Mouse (Mus musculus) intestine, embryonic 16.5 days (tissue): ENCODE measurements around the gene Thsd7a. TPM values are rescaled to one million over a fixed set of nuclear protein-coding genes. Genes with fewer than 3 reads are reported as not detected.

Experiments
- ATAC-seq: fragments of 200-750 bp; cut with Nextera tagmentation; 2 replicates; pipeline ENCODE4 v1.8.0; 2017; ENCODE audit warnings: moderate TSS enrichment, moderate library complexity
- H3K27ac ChIP-seq: fragments of 300-500 bp; sonication (generic); 2 replicates; pipeline ENCODE4 v1.5.1; 2014; ENCODE audit warnings: mild to moderate bottlenecking, low read length
- H3K27me3 ChIP-seq: fragments of 300-500 bp; sonication (generic); replicated peaks from 2 replicates; pipeline ENCODE4 v1.6.1; 2014; ENCODE audit warnings: low read length, control low read depth, mixed read lengths; ENCODE audit not compliant: control insufficient read depth, insufficient read depth
- H3K36me3 ChIP-seq: fragments of 300-500 bp; sonication (generic); 2 replicates; pipeline ENCODE4 v1.6.1; 2014; ENCODE audit warnings: low read length, control low read depth; ENCODE audit not compliant: control insufficient read depth, insufficient read depth
- H3K4me1 ChIP-seq: fragments of 300-500 bp; sonication (generic); 2 replicates; pipeline ENCODE4 v1.6.1; 2014; ENCODE audit warnings: low read length, control low read depth, mixed read lengths; ENCODE audit not compliant: control insufficient read depth, insufficient read depth
- H3K4me2 ChIP-seq: fragments of 300-500 bp; sonication (generic); 2 replicates; pipeline ENCODE4 v1.6.1; 2014; ENCODE audit warnings: low read depth, low read length, control low read depth
- H3K4me3 ChIP-seq: fragments of 300-500 bp; sonication (generic); 2 replicates; pipeline ENCODE4 v1.5.1; 2014; ENCODE audit warnings: mild to moderate bottlenecking, low read length
- H3K9ac ChIP-seq: fragments of 300-500 bp; sonication (generic); 2 replicates; pipeline ENCODE4 v1.6.1; 2014; ENCODE audit warnings: low read depth, low read length
- H3K9me3 ChIP-seq: fragments of 300-500 bp; sonication (generic); 2 replicates; pipeline ENCODE4 v1.6.1; 2016; ENCODE audit warnings: low read length, control low read depth; ENCODE audit not compliant: control insufficient read depth
- WGBS: fragments of 180-500 bp; shearing (Covaris S2); extraction: QIAGEN DNeasy Blood & Tissue Kit; methylation state at CpG from one replicate; pipeline ENCODE4 v1.1.7; 2014; 5-methylcytosine and 5-hydroxymethylcytosine counted together
- polyA plus RNA-seq: library from polyadenylated mRNA; unstranded; fragments of >200 nt; fragmentation: Nextera tagmentation; extraction: Ambion mirVana; gene quantifications from 2 replicates; pipeline ENCODE4 v1.2.1, GENCODE M21; 2015

The Thsd7a gene
- polyA plus RNA-seq: 2.6 and 3.0 TPM in 2 replicates

DNA sequence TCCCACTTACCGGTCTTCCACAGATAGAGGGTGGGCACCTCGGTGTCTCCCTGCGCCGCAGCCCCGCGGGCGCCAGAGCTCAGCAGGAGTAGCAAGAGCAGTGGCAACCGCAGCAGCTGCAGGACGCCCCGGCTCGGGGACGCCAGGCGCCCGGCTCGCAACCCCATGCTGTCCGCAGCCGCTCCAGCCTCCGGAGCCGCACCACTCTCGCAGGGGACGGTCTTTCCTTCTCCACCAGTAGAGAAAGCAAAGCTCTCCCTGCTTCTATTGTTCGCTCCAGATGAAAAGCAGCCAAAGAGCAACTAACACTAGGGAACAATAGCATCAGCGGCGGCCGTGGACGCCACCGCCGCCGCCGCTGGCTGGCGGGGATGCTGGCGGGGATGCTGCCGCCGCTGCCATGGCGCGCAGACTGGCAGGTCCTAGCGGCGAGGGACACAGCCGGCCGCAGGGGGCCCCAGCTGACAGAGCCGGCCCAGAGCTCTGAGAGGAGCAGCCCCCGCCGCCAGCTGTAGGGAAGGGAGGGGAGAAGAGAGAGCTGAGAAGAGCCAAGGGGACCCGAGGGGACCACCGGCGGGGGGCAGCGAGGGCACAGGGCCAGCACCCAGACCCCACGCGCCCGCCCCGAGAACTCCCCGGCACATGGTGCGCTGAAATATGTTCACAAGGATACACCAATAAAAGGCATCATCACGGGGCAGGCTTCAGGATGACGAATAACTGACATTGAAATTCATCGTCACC lies at the start of gene Thsd7a:
Thsd7a (minus strand) TSS at position 624 of the 744 bp plus-strand sequence.
- peak; percentile 88 for ATAC-seq
- peak within 1 kb of the TSS; percentile 79 for H3K4me2 ChIP-seq
- no peaks in the 10 kb centered on the region for H3K9me3 ChIP-seq
- no peaks in the 10 kb centered on the region; the same call in 1 of the 2 replicates for H3K4me1 ChIP-seq
- peak within 1 kb of the TSS; percentile 72 for H3K9ac ChIP-seq
- H3K36me3 ChIP-seq: no peaks in the 10 kb centered on the region
- 1% methylated on average over 55 of the region's 56 CpGs for WGBS
- no peaks in the 10 kb centered on the region for H3K27me3 ChIP-seq
- peak within 1 kb of the TSS; percentile 47; the same call in 1 of the 2 replicates for H3K27ac ChIP-seq
- peak within 1 kb of the TSS; percentile 67 for H3K4me3 ChIP-seq

DNA sequence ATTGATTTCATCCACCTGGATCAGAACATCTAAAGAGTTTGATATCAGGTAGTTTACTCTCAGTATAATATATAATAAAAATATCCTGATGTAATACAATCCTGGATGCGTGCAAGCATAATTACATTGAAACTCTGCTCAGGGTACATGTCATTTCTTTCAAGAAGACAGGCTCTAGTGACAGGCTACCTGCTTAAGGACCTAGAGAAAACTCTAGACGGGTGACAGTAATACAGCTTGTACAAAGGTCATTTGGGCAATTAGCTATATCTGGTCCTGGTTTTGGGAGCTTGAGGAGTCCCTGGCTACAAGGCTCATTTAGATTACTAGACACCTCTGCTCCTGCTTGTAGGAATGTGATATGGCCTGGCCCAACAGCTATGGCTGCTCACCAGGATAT lies 37.9 kb upstream of the Thsd7a start:
- no peak overlapping the region for H3K27ac ChIP-seq
- no peak overlapping the region for H3K4me3 ChIP-seq
- no peaks in the 10 kb centered on the region for H3K9me3 ChIP-seq
- H3K36me3 ChIP-seq: no peaks in the 10 kb centered on the region
- no peaks in the 10 kb centered on the region for H3K27me3 ChIP-seq
- ATAC-seq: peak; percentile 62
- H3K4me2 ChIP-seq: no peak overlapping the region
- no peaks in the 10 kb centered on the region for H3K4me1 ChIP-seq
- WGBS: 64% methylated on average over 2 of the region's 2 CpGs
- no peak overlapping the region for H3K9ac ChIP-seq

DNA sequence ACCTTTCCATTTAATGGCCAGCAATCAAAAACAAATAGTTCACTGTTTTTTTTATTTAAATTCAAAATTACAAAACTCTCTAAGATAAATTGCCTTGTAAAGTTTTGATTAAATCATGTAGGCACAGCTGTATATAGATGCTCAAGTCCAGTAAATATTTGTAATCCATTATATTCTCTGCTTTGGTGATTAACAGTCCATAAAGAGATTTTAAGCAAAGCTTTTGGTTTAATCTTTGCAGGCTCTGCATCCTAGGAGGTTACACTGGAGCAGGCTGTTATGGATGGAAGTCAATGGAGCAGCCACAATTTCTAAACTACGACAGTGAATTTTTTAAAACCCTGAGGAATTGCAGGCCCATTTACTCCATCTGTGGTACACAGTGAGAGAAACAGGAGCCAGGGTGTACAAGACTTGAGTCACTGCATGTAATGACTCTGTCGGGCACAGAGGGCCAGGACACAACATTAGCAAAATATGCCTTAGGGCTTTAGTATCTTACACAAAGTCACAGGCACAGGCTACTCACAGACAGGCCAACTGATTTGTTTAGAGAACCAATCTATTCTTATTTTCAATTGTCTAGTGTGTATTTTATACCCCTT lies 37.3 kb upstream of the Thsd7a start:
- Histone ChIP-seq H3K9me3 (no peaks in the 10 kb centered on the region), H3K4me3 (no peak overlapping the region), H3K9ac (no peak overlapping the region), H3K4me2 (no peak overlapping the region), H3K27ac (no peak overlapping the region), H3K4me1 (no peaks in the 10 kb centered on the region), H3K36me3 (no peaks in the 10 kb centered on the region), H3K27me3 (no peaks in the 10 kb centered on the region)
- 61% methylated on average over 2 of the region's 2 CpGs for WGBS
- ATAC-seq: no peak

DNA sequence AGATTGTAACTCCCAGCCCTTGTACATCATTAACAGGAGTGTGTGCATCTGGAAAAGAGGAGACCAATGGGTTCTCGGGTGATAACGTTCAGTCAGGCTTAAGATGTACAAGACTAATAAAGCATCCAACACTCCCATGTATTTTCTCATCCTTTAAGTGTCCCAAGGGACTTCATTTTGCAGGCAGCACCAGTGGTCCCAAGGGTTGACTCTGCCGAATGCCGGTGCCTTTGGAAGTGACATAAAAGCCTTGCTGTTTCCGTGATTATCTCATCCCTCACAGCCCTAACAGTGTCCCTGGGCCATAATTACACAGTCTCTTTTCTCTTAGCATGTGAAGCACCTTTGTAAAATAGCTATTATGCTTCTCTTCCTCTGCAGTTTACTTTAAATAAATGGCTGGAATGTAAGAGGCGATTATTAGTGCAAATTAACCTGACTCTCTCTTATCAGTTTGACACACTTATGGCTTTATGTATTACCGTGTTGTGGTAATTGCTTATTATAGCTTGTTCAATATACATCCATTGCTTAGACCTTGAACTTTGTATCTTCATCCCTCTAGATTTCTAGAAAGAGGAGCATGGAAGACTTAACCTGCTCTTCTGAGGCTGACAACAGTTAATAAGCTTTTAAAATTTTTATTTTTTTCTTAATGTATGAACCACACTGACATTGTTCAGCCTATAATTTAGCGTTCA lies 35.9 kb upstream of the Thsd7a start:
- no peaks in the 10 kb centered on the region for H3K27me3 ChIP-seq
- H3K4me1 ChIP-seq: no peaks in the 10 kb centered on the region
- no peaks in the 10 kb centered on the region for H3K9me3 ChIP-seq
- H3K4me2 ChIP-seq: no peak overlapping the region
- H3K4me3 ChIP-seq: no peak overlapping the region
- no peak overlapping the region for H3K9ac ChIP-seq
- no peak overlapping the region for H3K27ac ChIP-seq
- no peaks in the 10 kb centered on the region for H3K36me3 ChIP-seq
- WGBS: 71% methylated on average over 8 of the region's 8 CpGs
- peak; percentile 56 for ATAC-seq

DNA sequence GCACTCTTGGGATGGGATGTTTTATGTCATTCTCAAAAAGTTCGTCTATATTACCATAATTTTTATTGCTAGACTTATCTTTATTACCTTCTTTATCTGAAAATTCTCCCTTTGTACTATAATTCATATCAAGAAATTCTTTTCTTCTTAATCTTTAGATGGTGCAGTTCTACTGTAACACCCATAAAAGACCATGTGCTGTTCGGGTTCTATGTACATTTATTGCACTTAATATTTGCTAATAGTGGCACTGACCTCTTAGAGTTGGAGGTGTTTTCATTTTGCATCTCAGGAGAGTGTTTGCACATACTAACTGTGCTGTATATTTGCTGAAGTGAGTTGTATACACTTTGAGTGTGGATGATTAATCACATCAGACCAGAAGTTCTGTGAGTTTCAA lies 23.6 kb upstream of the Thsd7a start:
- H3K27ac ChIP-seq: no peak overlapping the region
- no peaks in the 10 kb centered on the region for H3K36me3 ChIP-seq
- ATAC-seq: peak; percentile 98
- 58% methylated on average over 2 of the region's 2 CpGs for WGBS
- no peaks in the 10 kb centered on the region for H3K4me1 ChIP-seq
- H3K27me3 ChIP-seq: no peaks in the 10 kb centered on the region
- no peaks in the 10 kb centered on the region for H3K9me3 ChIP-seq
- no peak overlapping the region for H3K4me2 ChIP-seq
- H3K9ac ChIP-seq: no peak overlapping the region
- no peak overlapping the region for H3K4me3 ChIP-seq

DNA sequence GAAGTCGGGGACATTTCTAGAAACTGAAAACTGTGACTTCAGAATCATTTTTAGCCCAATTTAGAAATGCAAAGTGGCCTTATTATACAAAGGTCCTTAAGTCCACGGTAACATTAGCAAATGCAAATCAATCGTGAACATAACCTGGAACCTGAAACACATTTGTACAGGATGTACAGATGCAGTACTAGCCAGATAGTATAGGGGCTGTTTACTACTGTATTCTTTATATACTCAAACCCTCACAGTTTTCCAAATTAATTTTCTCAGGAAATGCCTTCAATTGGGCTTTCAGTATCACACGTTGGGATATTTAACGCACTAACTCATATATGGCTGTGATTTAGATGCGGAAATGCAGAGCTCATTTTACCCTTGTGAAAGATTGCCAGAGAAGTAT lies 16.0 kb upstream of the Thsd7a start:
- ATAC-seq: no peak
- Histone ChIP-seq H3K9me3 (no peaks in the 10 kb centered on the region), H3K27me3 (no peaks in the 10 kb centered on the region), H3K4me3 (no peak overlapping the region), H3K9ac (no peak overlapping the region), H3K4me2 (no peak overlapping the region), H3K4me1 (no peaks in the 10 kb centered on the region), H3K36me3 (no peaks in the 10 kb centered on the region), H3K27ac (no peak overlapping the region)
- WGBS: 89% methylated on average over 6 of the region's 6 CpGs

DNA sequence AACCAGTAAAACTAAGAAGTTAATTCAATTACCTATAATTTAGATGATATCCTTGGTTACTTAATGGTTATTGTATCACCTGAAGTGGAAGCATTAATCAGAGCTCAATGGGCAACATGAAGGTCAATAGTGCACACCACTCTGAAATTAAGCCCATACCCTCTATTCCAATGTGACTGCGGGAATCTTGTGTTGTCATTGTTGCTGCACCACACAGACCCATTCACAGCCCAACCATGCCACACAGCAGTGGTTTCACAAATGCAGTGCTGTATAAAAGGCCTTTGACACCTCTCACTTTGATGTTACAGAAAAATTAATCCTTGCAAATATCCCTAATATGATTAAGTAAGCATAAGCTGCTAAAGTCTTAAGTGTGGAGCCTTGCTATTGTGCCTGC lies 15.4 kb upstream of the Thsd7a start:
- Histone ChIP-seq H3K9ac (no peak overlapping the region), H3K4me3 (no peak overlapping the region), H3K36me3 (no peaks in the 10 kb centered on the region), H3K4me1 (no peaks in the 10 kb centered on the region), H3K9me3 (no peaks in the 10 kb centered on the region), H3K4me2 (no peak overlapping the region), H3K27ac (no peak overlapping the region), H3K27me3 (no peaks in the 10 kb centered on the region)
- no peak for ATAC-seq
- 84% methylated on average over 1 of the region's 1 CpGs for WGBS

DNA sequence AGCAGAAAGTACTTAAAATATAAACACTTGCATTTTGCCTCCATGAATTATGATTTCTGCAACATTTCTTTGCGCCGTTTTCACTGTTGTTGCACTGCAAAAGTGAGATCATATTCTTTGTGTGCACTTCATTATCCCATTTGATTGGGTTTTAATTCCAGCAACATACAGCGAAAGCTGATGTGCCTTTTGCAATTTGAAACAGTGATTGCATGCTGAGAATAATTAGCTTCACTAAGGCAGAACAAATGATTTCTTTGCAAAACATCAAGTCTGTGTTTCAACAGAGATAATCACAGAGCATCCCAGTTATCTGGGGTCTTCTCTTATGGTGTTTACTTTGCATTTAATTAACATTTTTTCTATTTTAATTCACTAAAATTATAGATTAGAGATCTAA lies 14.6 kb upstream of the Thsd7a start:
- ATAC-seq: no peak
- Histone ChIP-seq H3K9ac (no peak overlapping the region), H3K27ac (no peak overlapping the region), H3K27me3 (no peaks in the 10 kb centered on the region), H3K4me2 (no peak overlapping the region), H3K4me1 (no peaks in the 10 kb centered on the region), H3K36me3 (no peaks in the 10 kb centered on the region), H3K9me3 (no peaks in the 10 kb centered on the region), H3K4me3 (no peak overlapping the region)
- 79% methylated on average over 3 of the region's 3 CpGs for WGBS

DNA sequence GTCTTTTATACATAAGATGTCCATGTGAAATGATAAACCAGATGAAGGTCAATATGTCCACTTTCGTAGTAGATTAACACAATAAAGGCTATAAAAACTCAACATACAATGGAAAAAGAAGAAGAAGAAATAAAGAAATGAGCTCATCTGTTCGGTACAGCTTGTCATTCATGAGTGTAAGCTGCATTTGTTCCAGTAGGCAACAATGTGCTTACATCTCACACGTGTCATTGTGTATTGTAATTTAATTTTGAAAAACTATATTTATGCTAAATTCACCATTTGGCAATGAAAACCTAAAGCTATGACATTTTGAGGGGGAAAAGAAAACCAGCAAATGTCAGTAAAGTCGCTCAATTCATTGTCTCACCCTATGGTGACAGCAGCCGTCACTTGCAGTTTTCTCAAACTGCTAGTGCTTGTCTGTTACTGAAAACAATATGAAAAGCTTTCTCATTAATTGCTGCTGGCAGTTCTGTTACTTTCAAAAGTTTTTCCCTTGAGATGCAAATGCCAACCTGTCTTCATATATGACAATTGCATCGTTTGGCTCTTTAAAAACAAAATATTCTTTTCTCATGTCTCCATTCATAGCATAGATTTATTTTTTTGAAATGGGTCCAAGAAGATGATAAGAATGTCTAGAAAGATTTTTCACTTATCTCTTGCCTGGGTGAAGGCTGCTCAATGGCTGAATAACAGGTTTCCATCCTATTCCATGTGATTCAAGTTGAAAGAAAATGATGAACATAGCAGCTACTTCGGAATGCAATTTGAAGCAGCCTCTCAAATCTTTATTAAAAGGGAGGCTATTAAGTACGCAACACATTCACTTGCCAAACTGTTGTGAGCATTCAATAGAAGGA lies 10.4 kb upstream of the Thsd7a start:
- no peak for ATAC-seq
- Histone ChIP-seq H3K27ac (no peak overlapping the region), H3K4me2 (no peak overlapping the region), H3K4me3 (no peak overlapping the region), H3K36me3 (no peaks in the 10 kb centered on the region), H3K9me3 (no peaks in the 10 kb centered on the region), H3K9ac (no peak overlapping the region), H3K4me1 (no peaks in the 10 kb centered on the region), H3K27me3 (no peaks in the 10 kb centered on the region)
- WGBS: 85% methylated on average over 8 of the region's 8 CpGs
